Mouse (Mus musculus) cerebral cortex, adult 2 months (tissue): ENCODE results near the gene Parp2.

Experiments
- WGBS: fragments of 180-500 bp; shearing (Covaris S2); methylation state at CpG from one replicate; pipeline ENCODE4 v1.1.7; 2018; 5-methylcytosine and 5-hydroxymethylcytosine counted together

The Parp2 gene

GRCm38 (mm10) chr14:50807487-50808072 is at the start of gene Parp2, which contains the start of gene Ccnb1ip1:
Parp2 (plus strand) TSS chr14:50807841.
Ccnb1ip1 (minus strand) TSS chr14:50807732.
- WGBS, result under 1% methylated on average over 42 of the region's 42 CpGs

- WGBS, result 25% methylated on average over 5 of the region's 5 CpGs
Observed at GRCm38 (mm10) chr14:50758416-50759085, 49.1 kb upstream of the Parp2 start.

GRCm38 (mm10) chr14:50765736-50766135 is 41.9 kb upstream of the Parp2 start:
- 71% methylated on average over 6 of the region's 6 CpGs for WGBS

GRCm38 (mm10) chr14:50771342-50771741 is 36.3 kb upstream of the Parp2 start:
- WGBS, result 80% methylated on average over 2 of the region's 2 CpGs

GRCm38 (mm10) chr14:50782166-50782565 is 25.5 kb upstream of the Parp2 start:
- WGBS, result 94% methylated on average over 3 of the region's 3 CpGs

- 7% methylated on average over 16 of the region's 16 CpGs for WGBS
Observed at GRCm38 (mm10) chr14:50784391-50785250, 23.0 kb upstream of the Parp2 start.

- under 1% methylated on average over 21 of the region's 21 CpGs for WGBS
Observed at GRCm38 (mm10) chr14:50785251-50785637, 22.4 kb upstream of the Parp2 start, which contains the start of gene Ttc5. Ttc5 (minus strand) TSS chr14:50785519.

GRCm38 (mm10) chr14:50788157-50788556 is 19.5 kb upstream of the Parp2 start:
- WGBS, result 6% methylated on average over 2 of the region's 2 CpGs

- 95% methylated on average over 24 of the region's 24 CpGs for WGBS
Observed at GRCm38 (mm10) chr14:50795261-50795935, 12.2 kb upstream of the Parp2 start.

- WGBS, result 88% methylated on average over 4 of the region's 4 CpGs
Observed at GRCm38 (mm10) chr14:50795965-50796364, 11.7 kb upstream of the Parp2 start.

- WGBS, result 85% methylated on average over 1 of the region's 1 CpGs
Observed at GRCm38 (mm10) chr14:50796464-50796863, 11.2 kb upstream of the Parp2 start.

- 76% methylated on average over 2 of the region's 2 CpGs for WGBS
Observed at GRCm38 (mm10) chr14:50798512-50798911, 9.1 kb upstream of the Parp2 start.

- 8% methylated on average over 3 of the region's 3 CpGs for WGBS
Observed at GRCm38 (mm10) chr14:50799502-50800259, 8.0 kb upstream of the Parp2 start.

- 92% methylated on average over 6 of the region's 6 CpGs for WGBS
Observed at GRCm38 (mm10) chr14:50802441-50802840, 5.2 kb upstream of the Parp2 start.

- 55% methylated on average over 4 of the region's 4 CpGs for WGBS
Observed at GRCm38 (mm10) chr14:50802843-50803562, 4.6 kb upstream of the Parp2 start.

GRCm38 (mm10) chr14:50804683-50805082 is 3.0 kb upstream of the Parp2 start:
- 83% methylated on average over 13 of the region's 13 CpGs for WGBS

- 88% methylated on average over 5 of the region's 5 CpGs for WGBS
Observed at GRCm38 (mm10) chr14:50806469-50806868, 1.2 kb upstream of the Parp2 start.

GRCm38 (mm10) chr14:50813060-50813459 is 5.4 kb downstream of the Parp2 start:
- WGBS, result 88% methylated on average over 2 of the region's 2 CpGs

GRCm38 (mm10) chr14:50823240-50823639 is 15.6 kb downstream of the Parp2 start:
- 83% methylated on average over 2 of the region's 2 CpGs for WGBS

- whole genome bisulfite sequencing, result 80% methylated on average over 9 of the region's 9 CpGs
Observed at GRCm38 (mm10) chr14:50824219-50824618, 16.6 kb downstream of the Parp2 start.
